Mouse (Mus musculus): ENCODE data around the gene Cox19. TPM values are rescaled to one million over a fixed set of nuclear protein-coding genes. Genes with fewer than 3 reads are reported as not detected.
"Not testable (repeated sequence)": the region's sequence is repeated elsewhere in the genome, so short reads cannot be mapped to it uniquely, and the experiment has no call there.

Cox19 gene
- 71.1 and 118 TPM in 2 replicates for polyA plus RNA-seq (2012; rRNA removed)

GRCm38 (mm10) chr5:139351134-139351533 lies at the start of gene Cox19:
Cox19 (minus strand) TSS chr5:139351418.
- no peak for DNase-seq (ENCODE audit: low read depth)

DNA sequence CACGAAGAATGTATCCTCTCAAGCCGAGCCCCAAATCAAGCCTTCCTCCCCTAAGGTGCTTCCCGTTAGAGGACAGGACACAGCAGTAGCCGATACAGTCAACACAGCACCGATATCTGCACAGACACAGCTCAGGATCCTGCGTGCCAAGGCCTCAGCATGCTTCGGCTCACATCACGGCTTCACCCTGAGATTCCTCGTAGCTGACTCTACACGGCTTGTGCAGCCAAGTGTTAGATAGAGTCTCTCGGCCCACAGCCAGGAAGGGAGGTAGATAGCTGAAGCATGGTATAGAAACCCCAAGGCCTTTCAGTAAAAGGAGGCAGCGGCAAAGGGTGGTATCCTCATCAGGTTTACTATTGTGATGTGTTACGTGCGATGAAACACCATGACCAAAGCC lies 48.8 kb upstream of the Cox19 start:
- DNase-seq (ENCODE audit: low read depth): no peak

- no peak for DNase-seq (ENCODE audit: low read depth)
Measured at GRCm38 (mm10) chr5:139398786-139399185, 47.6 kb upstream of the Cox19 start.

- DNase-seq (ENCODE audit: low read depth): peak; percentile 42
Measured at GRCm38 (mm10) chr5:139397959-139398753, 46.9 kb upstream of the Cox19 start.

- DNase-seq (ENCODE audit: low read depth): no peak
Measured at GRCm38 (mm10) chr5:139397359-139397916, 46.2 kb upstream of the Cox19 start.

GRCm38 (mm10) chr5:139395528-139395927 lies 44.3 kb upstream of the Cox19 start:
- DNase-seq (ENCODE audit: low read depth): no peak

GRCm38 (mm10) chr5:139394399-139394798 lies 43.2 kb upstream of the Cox19 start:
- no peak for DNase-seq (ENCODE audit: low read depth)

DNA sequence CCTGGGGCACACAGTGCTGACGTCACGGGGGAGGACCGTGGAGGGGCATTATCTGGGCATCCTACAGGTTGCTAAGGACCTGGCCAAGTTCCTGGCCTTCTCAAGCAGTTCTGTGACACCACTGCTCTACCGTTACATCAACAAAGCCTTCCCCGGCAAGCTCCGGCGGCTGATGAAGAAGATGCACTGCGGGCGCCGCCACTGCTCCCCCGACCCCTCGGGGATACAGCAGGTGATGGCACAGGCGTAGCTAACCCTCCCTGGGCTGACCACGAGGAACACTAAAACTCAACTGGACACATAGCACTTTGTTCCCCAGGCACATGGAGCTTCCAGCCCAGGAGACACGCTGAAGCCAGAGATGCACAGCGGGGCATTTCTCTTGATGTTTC lies 42.0 kb upstream of the Cox19 start:
- no peak for DNase-seq (ENCODE audit: low read depth)

DNA sequence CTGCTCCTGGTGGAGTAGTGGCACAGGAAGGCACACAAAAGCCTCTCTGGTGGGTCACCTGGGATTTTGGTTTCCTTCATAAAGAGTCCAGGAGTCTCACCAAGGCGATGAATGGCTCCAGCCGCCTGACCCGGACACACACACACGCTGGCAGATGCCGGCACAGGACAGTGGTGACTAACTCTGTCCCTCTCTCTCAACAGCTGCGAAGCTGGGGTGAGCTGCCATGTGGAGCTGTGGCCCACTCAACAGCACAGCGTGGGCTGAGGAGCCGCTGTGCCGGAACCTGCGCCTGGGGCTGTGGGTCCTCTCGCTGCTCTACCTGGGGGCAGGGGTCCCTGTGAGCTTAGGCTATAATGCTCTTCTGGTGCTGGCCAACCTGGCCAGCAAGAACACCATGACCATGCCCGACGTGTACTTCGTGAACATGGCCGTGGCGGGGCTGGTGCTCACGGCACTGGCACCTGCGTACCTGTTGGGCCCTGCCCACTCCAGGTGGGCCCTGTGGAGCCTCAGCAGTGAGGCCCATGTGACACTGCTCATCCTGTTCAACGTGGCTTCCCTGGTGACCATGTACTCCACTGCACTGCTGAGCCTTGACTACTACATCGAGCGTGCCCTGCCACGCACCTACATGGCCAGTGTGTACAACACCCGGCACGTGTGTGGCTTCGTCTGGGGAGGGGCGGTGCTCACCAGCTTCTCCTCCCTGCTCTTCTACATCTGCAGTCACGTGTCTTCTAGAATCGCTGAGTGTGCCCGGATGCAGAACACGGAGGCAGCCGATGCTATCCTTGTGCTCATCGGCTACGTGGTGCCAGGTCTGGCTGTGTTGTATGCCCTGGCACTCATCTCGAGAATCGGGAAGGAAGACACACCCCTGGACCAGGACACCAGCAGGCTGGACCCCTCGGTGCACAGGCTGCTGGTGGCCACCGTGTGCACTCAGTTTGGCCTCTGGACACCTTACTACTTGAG lies 41.3 kb upstream of the Cox19 start:
- DNase-seq (ENCODE audit: low read depth): no peak

DNA sequence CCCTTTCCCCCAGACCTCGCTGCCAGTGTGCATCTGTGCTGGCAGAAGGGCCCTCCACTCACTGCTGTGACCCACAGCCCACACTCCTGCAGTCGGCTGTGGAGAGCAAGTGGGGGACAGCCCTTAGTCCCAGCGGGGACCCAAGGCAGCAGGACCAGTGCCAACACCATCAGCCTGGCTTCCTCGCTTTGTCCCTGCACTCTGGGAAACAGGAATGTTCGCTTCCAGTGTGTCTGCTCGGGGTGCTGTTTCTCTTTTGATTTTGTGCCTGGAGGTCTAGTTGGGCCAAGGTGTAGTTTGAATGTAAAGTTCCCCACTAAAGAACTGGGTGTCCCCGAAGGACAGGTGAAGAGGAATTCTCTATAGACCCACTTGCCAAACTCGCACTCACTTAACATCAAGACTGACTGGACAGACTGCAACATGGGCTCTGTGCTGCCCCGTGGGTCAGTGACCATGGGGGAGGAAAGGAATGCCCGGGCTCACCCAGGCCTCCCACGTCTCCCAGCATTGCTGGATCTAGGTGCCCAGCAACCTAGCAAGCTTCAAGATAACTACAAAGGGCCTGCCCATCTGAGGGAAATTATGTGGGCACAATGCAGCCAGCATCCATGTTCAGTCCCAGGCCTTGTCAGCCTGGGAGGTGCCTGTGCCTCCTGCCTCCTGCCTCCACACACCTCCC lies 40.2 kb upstream of the Cox19 start:
- DNase-seq (ENCODE audit: low read depth): no peak

GRCm38 (mm10) chr5:139390324-139391119 lies 39.3 kb upstream of the Cox19 start:
- not testable (repeated sequence) for DNase-seq (ENCODE audit: low read depth)

DNA sequence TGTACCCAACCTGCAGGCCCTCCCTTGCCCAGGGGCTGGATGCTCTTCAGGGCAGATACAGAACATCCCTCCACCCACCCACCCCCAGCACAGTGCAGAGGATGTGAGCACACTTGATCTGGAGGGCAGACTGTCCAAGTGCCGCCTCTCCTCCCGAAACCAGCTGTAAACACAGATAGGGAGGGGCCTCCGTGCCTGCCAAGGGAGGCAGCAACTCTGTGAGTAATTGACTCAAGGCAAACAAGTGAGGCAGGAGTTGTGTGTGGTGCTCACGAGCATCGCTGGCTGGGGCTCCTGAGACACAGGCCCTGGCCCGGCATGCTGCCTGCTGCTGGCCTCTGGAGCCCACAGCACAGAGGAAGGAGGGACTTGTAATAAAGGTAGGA lies 38.5 kb upstream of the Cox19 start:
- no peak for DNase-seq (ENCODE audit: low read depth)

DNA sequence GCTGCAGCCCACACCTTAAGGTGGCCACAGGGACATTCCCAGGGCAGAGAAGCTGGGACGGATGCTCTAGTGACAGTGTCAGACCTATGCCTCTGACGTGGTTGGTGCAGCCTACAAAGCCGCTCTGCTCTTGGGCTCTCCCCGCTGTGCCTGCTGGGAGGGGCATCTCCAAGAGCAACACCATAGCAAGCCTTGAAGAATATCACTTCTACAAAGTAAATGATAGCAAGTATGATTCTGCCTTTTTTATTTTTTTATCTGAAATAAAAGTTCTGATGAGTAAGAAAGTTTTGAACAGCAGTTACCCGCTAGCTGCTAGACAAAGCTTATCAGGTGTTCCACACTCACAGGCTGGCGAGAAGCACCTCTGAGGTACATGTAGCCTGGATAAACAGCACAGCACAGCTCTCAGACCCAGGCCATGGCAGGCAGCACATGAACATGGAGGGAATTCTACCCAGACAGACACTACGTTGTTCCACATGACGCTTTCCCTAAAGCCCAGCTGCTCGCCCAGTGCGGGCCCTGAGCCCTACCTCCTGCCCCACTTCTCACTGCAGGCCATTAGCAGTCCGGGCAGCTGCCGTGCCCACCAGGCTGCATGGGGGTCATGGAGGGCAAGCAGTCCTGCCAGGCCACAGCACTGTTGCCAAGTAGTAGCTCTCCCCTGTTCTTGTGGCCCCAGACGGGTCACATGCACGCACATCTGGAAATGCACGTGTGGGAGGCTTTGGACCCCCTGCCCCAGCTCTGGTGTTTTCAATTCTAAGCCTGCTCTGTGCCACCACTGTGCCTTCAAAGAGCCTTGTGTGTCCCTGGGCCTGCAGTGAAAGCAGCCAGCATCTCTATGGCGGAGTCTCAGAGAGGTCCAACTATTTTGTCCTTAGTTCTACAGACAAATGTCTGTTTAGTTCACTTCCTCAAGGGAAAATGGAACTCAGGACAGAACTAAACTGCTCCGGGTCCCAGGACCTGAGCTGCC lies 37.8 kb upstream of the Cox19 start:
- no peak for DNase-seq (ENCODE audit: low read depth)

GRCm38 (mm10) chr5:139388195-139388570 lies 37.0 kb upstream of the Cox19 start:
- no peak for DNase-seq (ENCODE audit: low read depth)

- DNase-seq (ENCODE audit: low read depth): no peak
Measured at GRCm38 (mm10) chr5:139387329-139388194, 36.3 kb upstream of the Cox19 start.

DNA sequence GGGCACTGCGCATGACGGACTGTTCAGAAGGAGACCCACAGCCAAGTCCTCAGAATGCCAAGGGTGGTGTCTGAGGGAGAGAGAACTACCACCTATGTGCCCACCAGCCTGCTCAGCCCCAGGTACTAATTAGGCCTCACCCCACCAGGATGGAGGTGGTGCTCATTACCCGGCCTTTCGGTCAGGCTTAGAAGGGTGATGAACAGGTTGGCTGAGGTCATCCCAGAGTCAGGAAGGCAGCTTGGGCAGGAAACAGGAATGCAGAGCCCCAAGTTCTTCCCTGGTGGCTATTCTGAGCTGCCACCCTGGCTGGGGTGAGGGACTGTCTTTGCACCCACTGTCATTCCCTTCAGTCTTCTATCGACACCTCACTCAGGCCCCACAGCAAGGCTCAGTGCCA lies 34.8 kb upstream of the Cox19 start:
- DNase-seq (ENCODE audit: low read depth): no peak

DNA sequence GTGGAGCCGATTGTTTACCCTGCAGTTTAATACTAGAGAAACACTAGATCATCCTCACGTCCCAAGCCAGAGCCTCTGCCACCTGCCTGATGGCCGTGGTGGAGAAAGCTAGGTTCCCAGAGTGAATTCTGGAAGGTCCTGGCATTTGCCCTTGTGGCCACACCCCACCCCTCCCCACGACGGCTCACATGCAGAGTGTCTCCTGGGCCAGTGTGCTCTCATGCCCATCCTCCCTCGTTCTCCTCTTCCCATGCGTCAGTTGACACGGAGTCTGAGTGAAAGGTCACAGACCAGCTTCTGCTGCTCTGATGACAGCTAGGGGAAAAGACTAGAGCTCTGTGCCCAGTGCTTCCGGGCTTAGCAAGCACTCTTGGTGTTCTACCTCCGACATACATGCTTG lies 33.3 kb upstream of the Cox19 start:
- DNase-seq (ENCODE audit: low read depth): no peak

- no peak for DNase-seq (ENCODE audit: low read depth)
Measured at GRCm38 (mm10) chr5:139383234-139383633, 32.0 kb upstream of the Cox19 start.

GRCm38 (mm10) chr5:139382760-139383159 lies 31.5 kb upstream of the Cox19 start:
- no peak for DNase-seq (ENCODE audit: low read depth)
